Mouse (Mus musculus) gastrocnemius, postnatal 14 days (tissue): ENCODE measurements around the gene Gm20388. TPM values are rescaled to one million over a fixed set of nuclear protein-coding genes. Genes with fewer than 3 reads are reported as not detected.

Source experiments
- DNase-seq: peaks from one replicate; pipeline ENCODE4 v3.0.0; 2021; ENCODE audit warnings: mixed read lengths
- intact Hi-C: fragments of 180-260 bp; cut with DNase I; formaldehyde crosslinking; loops from one replicate; pipeline ENCODE4 v1.15.1; 2025; ENCODE audit warnings: low total_unique reads
- total RNA-seq, 2 experiments: library from RNA; stranded (reverse); gene quantifications; 2 replicates each; pipeline ENCODE4 v1.2.3; 2021

The Gm20388 gene
- total RNA-seq, 2 experiments from 2014 or later = 5.6 to 6.0 TPM

DNA sequence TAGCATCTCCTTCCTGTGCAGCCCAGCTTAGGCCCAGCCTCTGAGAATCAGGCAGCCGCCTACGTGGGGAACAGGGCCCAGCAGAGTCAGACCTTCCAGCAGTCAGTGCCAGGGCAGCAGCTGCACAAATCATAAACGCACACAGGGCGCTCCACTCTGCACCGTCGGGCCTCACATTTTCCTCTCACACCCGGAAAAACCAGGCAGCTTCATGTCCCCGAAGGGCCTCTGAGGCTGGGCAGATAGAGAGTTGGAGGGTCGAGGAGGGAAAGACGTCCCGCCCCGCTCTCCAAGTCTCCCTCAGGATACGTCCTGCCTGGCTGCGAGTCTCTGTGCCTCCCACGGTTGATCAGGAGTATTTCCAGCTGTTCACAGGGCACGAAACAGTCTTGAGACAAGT lies 2600.9 kb downstream of the Gm20388 start:
- intact Hi-C loops = no loop called here
- peak; percentile 84 for DNase-seq

DNA sequence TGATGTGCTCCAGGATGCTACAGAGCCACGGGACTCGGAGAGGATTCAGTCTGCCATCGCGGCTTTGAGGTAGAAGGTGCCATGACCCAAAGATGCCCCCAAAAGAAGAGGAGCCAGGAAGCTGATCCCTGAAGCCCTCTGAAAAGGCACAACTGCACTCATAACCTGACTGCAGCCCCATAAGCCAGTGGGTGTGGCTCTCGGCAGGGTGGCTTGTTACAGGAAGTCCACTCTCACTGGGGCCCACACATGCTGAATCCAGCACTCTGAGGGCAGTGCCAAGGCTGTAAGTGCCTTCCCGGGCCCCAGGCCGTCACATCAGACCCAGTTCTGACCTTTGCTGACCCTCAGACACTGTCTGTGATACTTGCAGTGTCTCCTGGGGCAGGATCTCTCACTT lies 2601.8 kb downstream of the Gm20388 start:
- DNase-seq = no peak
- intact Hi-C loops = no loop called here

DNA sequence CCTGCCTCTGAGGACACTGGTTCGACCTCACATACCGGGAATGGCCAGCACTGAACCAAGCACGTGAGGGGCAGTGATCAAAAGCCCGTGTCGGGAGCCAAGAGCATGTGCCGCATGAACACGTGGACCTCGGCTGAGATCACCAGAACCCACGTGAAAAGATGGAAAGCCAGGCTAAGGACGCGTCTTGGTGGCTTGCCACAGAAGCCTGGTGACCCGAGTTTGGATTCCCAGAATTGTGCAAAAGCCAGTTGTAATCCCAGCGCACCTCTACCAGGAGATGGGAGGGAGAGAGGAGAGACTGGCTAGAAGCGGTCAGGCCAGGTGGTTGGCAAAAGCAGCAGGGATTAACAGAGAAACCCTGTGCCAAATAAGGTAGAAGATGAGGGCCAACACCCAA lies 2605.1 kb downstream of the Gm20388 start:
- no peak for DNase-seq
- intact Hi-C loops = no loop called here

DNA sequence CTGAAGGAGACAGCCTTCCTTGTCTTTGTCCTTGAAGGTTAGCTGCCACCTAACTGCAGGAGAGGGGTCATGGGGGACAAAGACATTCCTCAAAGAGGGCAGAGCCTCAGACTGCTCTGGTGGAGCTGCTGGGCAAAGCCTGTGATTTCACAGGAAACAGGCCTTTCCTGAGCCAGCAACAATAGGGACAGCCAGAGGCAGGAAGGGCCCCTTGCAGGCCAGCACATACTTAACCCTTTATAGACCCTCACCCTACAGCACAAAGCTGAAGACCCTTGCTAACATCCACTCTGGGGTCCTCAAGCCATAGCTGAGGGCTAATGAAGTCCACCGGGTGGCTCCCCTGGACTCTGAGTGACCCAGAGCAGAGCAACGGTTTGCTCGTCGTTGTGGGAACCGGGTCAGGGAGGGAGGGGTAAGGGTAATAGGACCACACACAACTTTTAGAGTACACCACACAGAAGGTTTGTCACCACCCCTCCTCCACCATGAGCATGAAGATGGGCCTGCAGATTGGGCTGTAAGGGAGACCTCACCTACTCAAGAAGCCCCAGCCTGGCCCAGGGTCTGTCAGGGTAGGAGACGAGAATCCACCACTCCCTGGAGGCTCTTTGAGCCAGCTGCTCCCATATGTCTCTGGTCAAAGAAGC lies 2607.0 kb downstream of the Gm20388 start:
- intact Hi-C loops = no loop called here
- DNase-seq = no peak

DNA sequence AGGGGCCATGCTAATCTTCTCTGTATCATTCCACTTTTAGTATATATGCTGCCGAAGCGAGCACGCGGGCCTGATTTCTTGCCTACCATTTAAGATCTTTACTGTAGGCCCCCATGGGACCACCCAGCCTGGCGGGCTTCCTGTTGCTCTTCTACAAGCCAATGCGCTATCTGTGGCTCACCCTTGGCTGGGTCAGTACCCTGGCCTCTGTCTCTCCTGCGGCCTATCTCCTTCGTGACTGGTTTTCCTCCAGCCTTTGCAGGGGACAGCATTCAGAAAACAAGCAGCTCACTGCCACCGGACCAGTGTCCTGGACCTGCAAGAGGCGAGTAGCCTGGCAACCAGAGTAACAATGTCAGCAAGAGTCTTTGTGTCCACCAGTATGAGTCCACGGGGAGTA lies 2610.0 kb downstream of the Gm20388 start:
- intact Hi-C loops = no loop called here

DNA sequence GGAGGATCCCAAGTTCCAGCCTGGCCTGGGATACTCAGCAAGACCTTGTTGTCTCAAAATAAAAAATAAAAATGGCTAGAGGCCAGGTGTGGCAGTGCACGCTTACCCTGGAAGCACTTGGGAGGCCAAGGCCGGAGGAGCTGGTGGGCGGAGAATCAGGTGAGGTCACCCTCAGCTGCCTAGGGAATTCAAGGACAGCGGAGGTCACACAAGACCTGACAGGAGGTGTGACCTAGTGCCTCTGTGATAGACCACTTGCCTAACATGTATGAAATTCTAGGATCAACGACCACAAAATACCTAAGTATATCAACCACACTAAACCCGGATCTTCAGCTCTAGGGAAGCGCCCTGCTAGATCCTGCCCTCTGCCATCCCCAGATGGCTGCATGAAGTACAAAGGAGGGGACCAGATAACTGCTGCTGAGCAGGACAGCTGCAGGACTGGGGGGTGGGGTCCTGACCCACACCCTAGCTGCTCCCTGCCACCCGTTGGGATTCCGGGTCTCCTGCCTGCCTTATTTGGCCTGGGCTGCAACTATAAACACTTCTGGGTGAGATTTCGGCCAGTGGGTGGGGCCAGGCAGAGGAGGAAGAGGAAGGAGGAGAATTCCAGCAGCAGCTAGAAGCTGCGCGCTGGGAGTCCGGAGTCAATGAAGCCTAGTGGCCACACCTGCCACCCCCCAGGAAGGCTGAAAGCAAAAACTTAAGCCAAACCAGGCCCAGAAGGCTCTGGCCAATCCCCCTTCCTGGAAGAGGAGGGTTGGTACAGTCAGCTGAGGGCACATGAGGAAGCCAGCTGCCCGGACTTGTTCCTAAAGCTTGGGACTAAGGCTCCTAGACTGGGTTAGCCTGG lies 2612.4 kb downstream of the Gm20388 start:
- peak; percentile 55 for DNase-seq
- intact Hi-C loops = no loop called here

More for the DNA sequence above, 2610.0 kb downstream of the Gm20388 start:
- no peak for DNase-seq

DNA sequence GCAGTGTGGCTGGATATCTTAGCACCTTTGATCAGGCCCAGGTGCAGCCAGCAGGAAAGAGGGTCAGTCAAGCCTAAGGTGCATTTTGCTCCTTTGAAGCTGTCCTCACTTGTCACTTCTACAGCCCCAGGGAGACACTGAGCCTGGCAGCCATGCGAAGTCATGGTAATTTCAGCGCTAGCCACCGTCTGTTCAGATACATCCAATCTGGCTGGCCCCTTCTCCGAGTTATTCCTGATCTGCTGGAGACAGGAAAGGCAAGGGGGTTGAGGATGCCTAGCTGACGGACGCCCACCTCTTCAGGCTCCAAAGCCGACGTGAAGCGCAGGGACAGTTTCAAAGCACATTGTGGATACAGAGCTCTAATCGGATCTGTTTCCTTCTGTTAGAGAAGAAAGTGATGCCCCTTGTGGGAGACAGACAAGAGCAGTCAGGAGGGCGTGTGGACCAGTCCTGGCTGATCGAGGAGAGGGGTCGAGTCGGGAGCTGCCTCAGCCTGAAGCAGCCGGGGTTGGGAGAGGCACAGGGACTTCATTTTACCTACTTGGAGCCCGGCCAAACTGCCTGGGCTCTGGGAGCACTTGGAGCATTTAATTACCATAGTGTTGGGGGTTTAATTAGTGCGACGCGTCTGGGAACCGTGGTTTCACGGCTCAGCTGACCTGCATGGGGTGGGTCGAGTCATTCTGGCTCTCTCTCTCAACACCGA lies 2613.2 kb downstream of the Gm20388 start:
- no peak for DNase-seq
- intact Hi-C loops = no loop called here

DNA sequence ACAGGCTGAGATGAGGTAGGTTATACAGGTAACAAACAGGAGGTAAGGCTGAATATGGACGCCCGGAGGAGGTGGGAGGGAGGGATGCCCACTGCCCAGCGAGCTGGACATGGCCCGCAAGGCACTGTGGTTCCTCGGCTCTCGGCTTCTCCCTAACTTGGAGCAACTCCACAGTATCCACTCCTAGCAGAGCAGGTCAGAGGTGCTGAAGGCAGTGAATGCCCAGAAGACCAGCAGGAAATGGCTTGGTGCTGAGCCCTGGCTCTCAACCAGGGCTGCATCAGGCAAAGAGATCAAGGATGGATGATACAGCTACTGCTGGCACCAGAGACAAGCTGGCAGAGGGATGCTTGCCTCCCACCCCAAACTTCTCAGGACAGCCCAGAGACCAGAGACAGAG lies 2613.9 kb downstream of the Gm20388 start:
- intact Hi-C loops = no loop called here
- peak; percentile 41 for DNase-seq

DNA sequence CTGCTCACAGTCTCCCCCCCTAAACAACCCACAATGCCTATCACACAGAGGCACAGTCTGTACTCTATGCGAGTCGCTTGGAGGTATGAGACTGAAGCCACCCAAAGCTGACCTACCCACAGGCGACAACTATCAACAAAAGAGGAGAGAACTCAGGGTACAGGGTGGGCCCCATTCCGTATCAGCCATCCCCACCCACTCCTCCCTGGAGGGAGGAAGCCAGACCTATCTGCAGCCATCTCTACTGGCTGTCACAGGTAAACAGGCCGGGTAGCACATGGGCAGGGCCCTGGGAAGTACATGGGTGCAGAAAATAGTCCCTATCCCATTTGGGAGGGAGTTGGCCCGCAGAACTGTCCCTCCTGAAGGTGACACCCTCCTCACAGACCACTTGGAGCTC lies 2614.4 kb downstream of the Gm20388 start:
- DNase-seq = no peak
- intact Hi-C loops = no loop called here

DNA sequence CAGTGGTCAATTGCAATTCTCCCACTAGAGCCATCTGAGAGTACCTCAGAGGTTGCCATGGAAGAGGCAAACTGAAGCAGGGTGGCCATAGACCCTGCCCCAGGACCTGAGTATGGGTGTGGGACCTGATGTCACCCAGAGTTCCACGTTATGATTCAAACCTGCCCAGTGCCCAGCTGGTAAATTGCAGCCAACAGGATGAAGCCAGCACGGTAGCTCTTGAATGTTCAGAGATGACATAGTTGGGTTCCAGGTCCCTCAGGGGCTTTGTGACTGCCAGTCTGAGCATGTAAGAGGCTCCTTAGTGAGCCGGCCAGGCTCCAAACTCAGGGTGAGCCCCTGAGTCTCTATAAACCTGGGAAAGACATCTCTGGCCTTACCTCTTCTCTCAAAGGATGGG lies 2615.4 kb downstream of the Gm20388 start:
- intact Hi-C loops = no loop called here
- no peak for DNase-seq

DNA sequence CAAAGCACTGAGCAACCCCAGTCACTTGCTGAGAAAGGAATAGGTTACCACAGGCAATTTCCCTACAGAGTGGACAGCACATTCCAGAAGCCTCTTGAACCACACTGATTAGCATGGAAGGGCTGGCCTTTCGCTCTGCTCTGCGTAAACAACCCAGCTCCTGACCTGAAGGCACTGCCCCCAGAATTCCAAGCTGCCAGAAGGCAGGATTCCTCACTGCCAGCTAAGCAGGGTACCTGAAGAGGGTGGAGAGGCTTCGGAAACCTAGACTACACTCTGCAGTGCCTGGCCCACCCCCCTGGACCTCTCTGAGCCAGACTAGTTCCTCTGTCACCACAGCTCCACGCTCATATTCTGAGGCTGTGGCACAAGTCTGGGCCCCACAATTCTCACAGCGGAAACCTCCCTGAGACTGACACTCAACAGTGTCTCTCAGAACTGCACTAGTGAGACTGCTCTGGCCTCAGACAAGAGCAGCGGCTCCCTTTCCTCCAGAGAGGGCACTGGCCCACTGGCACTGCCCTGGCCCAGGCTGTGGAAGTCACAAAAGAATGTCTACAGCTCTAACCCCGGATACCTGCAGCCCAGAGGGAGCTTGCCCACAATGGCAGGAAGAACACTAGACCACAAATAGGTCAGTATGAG lies 2616.0 kb downstream of the Gm20388 start:
- DNase-seq = no peak
- intact Hi-C loops = no loop called here

DNA sequence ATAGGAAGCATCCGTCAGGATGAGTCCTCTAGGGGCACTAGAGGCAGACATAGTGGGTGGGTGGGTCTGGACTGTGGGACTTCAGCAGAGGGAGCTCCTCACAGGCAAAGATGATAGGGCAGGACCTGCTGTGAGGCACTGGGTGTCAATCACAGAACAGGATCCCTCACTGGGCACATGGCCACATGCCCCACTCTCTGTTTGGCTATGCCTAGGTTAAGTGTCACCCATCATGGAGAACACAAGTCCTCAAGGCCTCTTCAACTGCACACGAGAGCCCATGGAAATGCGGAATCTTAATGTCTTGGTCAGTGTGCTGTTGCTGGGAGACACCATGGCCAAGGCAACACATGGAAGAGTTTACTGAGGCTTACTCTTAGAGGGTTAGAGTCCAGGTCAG lies 2617.3 kb downstream of the Gm20388 start:
- intact Hi-C loops = no loop called here
- no peak for DNase-seq

DNA sequence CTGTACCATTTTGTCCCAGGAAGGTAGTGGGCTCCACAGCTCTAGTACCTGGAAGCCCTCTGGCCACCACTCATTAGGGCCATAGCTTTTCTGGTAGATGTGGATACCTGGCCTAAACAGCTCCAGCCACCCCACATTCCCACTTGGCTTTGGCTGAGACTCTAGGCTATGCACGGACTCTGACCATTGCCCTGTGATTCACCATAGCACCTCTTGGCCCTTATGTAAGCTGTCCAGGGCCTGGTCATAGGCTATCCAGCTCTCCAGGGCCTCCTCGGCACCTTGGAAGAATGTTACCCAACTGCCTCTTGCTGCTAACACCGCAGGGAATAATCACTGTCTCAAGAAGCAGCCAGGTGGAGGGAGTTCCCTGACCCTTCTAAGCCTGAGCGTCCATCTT lies 2618.5 kb downstream of the Gm20388 start:
- DNase-seq = no peak
- intact Hi-C loops = no loop called here

DNA sequence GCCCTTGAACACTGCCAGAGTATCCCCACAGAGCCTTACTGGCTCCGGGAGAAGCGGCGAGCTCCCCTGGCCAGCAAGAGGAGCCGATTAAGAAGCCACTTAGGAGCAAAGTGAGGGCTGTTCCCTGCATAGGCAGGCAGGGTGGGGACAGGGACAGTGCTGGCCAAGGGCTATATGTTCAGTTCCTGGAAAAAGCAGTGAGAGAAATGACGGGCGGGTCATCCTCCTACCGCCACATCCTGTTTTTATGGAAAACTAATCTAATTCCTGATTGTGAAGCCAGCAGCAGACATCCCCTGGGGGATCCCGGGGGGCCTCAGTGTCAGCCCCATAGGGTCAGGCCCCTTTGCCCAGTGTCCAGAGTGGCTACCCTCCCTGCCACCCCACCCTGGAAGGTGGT lies 2620.7 kb downstream of the Gm20388 start:
- intact Hi-C loops = no loop called here
- no peak for DNase-seq

DNA sequence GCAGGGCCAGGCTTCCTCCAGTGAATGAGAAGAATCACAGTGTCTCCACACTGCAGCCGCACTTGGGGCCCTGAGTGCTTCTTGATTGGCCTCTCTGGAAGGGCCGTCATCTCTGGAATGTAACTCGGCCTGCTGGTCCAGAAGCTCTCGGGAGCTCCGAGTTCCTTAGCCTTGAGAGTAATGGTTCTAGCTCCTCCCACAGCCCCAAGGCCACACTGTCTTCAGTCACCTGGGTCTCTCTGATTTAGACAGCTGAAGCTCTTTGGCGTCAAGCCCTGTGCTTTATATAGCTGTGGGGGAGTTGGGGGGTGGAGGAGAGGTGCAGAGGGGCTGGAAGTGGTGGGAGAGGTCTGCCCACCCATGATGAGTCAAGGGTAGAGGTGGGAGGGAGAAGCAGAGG lies 2626.4 kb downstream of the Gm20388 start:
- DNase-seq = no peak
- intact Hi-C loops = no loop called here

DNA sequence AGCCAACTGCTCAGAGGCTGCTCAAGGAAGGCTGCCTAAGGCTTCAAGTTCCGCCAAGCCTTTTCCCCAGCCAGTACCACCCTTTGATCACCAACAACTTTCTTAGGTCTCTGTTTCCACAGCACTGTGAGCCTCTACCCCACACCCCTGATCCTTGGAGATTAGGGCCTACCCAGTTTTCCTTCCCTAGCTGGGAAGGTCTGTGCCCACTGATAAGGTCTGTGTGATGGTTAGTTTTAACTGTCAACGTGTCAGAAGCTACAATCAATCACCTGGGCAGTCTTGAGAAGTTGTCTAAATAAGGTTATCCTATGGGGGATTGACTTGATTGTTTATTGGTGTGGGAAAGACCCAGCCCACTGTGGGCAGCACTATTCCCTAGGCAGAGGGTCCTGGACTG lies 2627.2 kb downstream of the Gm20388 start:
- DNase-seq = no peak
- intact Hi-C loops = no loop called here

DNA sequence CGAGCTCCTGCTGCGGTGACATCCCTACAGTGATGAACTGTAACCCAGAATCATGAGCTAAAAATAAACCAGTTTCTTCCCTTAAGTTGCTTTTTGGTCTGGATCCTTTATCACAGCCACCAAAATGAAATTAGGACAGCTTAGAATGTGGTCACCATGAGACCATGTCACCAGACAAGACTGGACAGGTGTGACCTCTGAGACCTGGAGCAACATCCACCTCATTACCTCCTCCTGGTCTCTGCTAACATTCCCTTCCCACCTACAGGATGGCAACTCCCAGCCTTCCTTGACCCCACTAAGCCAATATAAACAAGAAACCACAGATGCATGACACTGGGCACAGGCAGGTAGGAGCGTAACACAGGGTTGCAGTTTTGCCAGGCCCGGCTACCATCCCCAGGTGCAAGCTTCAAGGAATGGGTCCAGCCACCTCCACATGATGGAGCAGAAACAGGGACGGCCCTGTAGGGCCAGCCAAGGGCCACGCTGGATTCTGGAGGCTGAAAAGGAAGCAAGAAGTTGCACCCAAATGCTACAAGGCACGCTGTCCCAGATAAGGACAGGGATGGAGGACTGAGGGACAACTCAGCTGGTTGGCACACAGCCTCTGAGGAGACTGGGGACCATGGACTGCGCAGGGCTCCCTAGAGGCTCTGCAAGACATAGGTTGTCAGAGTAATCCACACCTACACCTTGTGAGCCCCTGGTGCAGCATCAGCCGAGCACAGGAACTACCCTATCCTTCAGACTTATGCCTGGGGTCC lies 2627.9 kb downstream of the Gm20388 start:
- intact Hi-C loops = no loop called here

DNA sequence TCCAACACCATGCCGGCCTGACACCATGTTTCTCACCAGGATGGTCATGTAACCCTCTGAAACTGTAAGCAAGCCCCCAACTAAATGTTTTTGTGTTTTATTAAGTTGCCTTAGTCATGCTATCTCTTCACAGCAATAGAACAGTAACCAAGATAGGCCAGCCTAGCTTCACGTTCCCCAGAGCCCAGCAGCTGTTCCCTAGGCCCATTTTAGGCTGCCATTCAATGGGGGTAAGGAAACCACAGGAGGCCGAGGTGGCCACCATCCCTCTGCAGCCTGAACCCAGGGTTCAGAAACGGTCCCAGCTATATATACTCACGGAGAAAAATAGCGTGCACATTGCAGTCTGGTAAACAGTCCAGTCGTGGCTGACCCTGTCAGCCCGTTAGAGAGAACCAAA lies 2633.5 kb downstream of the Gm20388 start:
- intact Hi-C loops = no loop called here
- no peak for DNase-seq

More for the DNA sequence above, 2627.9 kb downstream of the Gm20388 start:
- no peak for DNase-seq

DNA sequence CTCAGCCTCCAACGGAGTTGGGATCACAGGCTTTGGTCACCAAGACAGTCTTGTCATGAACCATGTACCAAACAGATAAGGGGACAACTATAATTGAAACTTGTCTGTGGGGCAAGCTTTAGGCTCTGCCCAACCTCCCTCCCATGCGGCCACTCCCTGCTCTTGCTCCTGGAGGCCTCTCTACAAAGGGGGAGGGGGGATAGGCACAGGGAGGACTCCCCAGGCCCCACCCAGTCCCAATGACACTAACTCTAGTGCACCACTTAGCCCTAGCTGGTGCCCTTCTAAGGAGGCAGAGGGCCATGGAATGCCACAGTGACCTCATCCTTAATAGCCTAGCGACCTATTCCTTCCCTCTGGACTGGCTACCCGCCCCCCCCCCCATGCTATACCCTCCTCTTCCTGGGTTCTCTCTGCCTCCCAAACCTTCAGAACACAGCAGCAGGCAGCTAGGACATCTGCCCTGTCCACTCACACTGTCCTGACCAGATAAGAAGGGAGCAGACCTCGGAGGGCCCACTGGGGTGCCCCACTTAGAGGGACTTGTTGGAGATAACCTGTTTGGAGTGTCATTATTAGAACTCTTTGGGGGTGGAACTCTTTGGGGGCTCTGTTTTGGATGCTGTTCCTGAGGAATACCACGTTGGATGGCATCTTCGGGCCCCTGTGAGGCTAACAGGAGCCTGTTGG lies 2635.6 kb downstream of the Gm20388 start:
- no peak for DNase-seq
- intact Hi-C loops = no loop called here
